Mouse (Mus musculus) left cerebral cortex, adult 2 months (tissue): ENCODE data around the gene Ctsc. TPM values are rescaled to one million over a fixed set of nuclear protein-coding genes. Genes with fewer than 3 reads are reported as not detected.

Experiments
- DNase-seq, 2 experiments: peaks; one replicate each; pipeline ENCODE4 v3.0.0; 2021 to 2022; ENCODE audit warnings: low spot score in 2 of 2, mixed read lengths in 1 of 2; ENCODE audit errors: extremely low spot score in 1 of 2
- H3K27ac ChIP-seq: fragments of 200-600 bp; 2 replicates; pipeline ENCODE4 v1.8.1; 2022
- H3K4me3 ChIP-seq: fragments of 200-600 bp; 2 replicates; pipeline ENCODE4 v1.8.1; 2022
- CTCF ChIP-seq: fragments of 200-600 bp; IDR thresholded peaks from 2 replicates; pipeline ENCODE4 v1.8.1; 2022; ENCODE audit warnings: antibody characterized with exemption, mild to moderate bottlenecking, moderate library complexity
- intact Hi-C: fragments of 180-260 bp; cut with DNase I; formaldehyde crosslinking; loops from one replicate; pipeline ENCODE4 v1.15.1; 2025
- total RNA-seq, 2 experiments: library from RNA; stranded (reverse); gene quantifications; 2 replicates each; pipeline ENCODE4 v1.2.3; 2021

The Ctsc gene
- total RNA-seq, 2 experiments from 2014 or later = 8.7 to 9.6 TPM

DNA sequence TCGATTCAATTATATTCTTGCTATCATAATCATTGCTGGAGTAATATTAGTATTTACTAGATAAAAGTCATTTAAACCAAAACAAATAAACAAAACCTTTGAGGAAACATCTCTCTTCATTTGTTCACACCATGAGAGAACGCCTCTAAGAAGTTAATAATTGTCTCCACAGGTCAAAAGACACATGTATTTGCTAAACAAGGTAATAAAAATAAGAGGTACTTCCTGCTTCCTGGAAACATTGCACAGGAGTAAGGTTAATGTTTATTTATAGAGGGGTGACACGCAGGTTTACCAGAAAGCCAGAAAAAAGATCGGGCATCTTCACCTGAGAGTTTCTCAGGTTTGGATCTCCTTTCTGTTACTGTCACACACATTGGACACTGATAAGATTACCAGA lies 16.1 kb upstream of the Ctsc start:
- Histone ChIP-seq H3K27ac (no peak overlapping the region), H3K4me3 (no peak overlapping the region)
- TF ChIP-seq CTCF = no peak
- intact Hi-C loops = no loop called here
- no peak for DNase-seq

DNA sequence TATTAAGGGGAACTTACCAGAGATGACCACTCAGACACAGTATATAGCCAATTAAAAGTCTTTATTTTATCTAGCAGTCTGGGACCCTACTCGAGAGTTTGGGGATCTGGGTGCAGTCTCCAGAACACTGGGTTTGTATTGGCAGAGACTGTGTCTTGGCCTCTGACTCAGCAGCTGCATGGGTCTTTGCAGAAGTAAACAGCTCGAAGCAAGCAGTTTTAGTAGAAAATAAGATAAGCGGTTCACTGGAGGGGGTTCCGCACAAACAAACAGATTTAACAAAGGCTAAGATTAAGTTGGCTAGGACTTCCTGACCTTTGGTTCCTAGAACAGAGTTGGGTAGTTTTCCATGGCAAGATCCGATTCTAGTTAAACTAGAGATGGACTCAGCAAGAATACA lies 13.0 kb upstream of the Ctsc start:
- Histone ChIP-seq H3K4me3 (no peak overlapping the region), H3K27ac (no peak overlapping the region)
- intact Hi-C loops = no loop called here
- DNase-seq = no peak
- TF ChIP-seq CTCF = no peak

DNA sequence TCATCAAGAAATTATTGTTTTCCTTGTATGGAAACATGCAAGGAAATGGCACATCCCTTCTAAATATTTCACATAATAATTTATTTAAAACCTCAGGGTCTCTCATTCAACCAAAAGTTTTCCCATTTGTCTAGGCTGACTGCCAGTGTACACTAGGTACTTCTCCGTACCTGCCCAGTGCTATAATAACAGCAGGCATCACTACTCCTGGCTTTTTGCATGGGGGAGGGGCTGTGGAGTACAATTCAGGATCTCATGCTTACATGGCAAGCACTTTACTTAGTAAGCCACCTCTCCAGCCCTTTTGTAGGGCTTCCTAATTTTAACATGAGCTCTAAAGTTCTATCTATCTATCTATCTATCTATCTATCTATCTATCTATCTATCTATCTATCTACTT lies 8.0 kb upstream of the Ctsc start:
- DNase-seq = no peak
- no peak overlapping the region for H3K27ac ChIP-seq
- H3K4me3 ChIP-seq = no peak overlapping the region
- no peak for TF ChIP-seq CTCF
- intact Hi-C loops = no loop called here

DNA sequence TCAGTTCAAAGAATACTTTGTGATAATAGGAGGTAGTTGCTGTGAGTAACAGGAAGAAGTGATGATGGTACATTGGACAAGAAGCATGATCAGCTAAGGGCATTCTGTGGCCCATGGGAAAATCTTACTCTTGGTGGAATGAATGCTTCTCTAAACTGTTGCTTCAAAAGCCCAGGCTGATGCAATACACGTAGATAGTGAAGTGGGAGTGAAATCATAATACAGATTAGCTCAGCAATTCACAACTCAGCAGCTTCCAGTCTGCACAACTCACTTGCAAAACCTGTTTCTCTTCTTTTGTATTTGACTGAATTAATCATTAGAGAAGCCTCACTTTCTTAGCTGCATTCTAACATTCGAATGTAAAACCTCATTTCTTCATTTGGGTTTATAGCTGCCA lies 6.4 kb upstream of the Ctsc start:
- TF ChIP-seq CTCF = no peak
- intact Hi-C loops = no loop called here
- Histone ChIP-seq H3K4me3 (no peak overlapping the region), H3K27ac (no peak overlapping the region)
- no peak for DNase-seq

DNA sequence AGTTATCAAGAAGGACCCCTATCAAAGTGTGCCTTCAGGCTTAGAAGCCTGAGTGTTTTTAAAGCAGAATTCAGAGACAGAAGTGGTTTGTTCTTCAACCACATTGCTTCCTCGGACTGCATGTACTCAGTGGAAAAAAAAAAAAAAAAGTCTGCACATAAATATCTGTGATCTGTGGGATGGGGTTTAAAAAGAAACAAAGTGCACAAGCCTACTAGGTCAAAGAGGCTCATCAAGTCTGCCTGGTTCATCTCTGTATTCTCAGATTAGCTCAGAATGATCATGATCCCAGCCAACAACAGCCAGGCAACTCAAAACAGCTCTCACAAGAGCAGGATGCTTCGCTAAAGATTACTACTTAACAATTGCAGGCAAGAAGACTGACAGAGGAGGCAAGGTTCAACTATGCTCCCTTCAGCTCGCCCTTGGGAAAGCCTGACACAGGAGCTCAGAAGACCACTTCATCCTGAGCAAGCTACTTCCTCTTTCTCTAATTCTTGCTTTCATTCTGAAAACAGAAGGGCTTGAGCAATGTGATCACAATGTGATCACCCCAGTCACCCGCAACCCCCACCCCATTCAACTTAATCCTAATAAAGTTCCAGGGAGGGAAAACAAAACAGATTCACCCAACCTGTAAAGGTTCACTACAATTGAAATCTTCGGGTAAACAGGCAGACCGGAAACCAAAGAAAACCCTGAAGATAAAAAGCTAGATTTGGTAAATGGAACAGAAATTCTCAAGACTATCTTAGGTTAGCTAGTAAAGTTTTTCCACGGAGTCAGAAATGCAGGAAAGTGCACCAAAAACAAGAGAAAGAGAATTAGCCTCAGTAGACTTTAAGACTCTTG lies 745 bp upstream of the Ctsc start:
- intact Hi-C loops = no loop called here
- no peak for DNase-seq
- H3K27ac ChIP-seq = peak overlapping the region; percentile 44
- no peak for TF ChIP-seq CTCF
- peak overlapping the region; percentile 54 for H3K4me3 ChIP-seq

DNA sequence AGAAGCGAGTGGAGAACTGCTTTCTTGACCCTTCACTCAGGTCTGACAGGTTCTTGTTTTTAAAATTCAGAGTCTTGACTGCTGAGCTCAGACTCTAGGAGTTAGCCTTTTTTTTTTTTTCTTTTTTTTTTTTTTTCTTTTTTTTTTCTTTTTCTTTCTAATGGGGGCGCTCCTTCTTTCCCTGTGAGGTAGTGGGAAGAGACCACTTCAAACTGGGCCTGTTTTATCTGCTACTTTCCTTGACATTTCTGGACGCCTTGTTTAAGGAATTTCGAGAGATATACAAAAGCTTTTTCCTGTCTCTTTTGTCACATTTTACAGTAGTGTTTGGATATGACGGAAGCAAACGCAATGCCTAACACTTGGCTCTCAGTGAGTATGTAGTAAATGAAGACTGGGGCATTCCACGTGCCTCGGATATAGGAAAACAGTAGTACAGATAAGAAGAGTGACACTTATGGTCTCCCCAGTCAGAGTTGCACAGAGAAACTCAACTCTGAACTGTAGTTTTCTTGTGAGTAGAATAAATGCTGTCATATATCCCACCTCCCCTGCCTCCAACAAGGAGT lies 827 bp downstream of the Ctsc start:
- intact Hi-C loops = loop anchor here (1.0 kb wide), 1 partner anchor 21 kb away; no protein-coding TSS in a partner anchor
- TF ChIP-seq CTCF = no peak
- Histone ChIP-seq H3K4me3 (peak overlapping the region; percentile 54), H3K27ac (no peak overlapping the region; the same call in 1 of the 2 replicates)
- DNase-seq = no peak

DNA sequence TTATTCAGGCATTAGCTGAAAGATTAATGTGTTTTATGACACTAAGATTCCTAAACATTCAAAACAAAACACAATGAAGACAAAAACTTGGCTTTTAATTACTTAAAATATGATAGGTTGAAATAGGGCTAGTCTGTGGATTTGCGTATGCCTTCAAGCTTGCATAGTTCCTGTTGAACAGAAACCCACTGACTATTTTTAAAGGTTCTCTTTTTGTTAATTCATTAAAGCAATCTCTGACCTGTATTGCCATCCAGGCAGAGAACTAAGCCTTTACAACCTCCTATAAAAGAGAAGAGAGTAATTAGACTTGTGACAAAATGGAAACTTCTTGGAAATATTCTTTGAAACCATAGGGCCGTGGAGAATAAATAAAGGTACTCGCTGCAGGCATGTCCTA lies 7.4 kb downstream of the Ctsc start:
- DNase-seq = no peak
- no peak for TF ChIP-seq CTCF
- Histone ChIP-seq H3K27ac (no peak overlapping the region), H3K4me3 (no peak overlapping the region)
- intact Hi-C loops = no loop called here

GRCm38 (mm10) chr7:88291036-88291435 lies 13.2 kb downstream of the Ctsc start:
- H3K27ac ChIP-seq = no peak overlapping the region
- no peak overlapping the region for H3K4me3 ChIP-seq
- no peak for TF ChIP-seq CTCF
- intact Hi-C loops = no loop called here
- no peak for DNase-seq

DNA sequence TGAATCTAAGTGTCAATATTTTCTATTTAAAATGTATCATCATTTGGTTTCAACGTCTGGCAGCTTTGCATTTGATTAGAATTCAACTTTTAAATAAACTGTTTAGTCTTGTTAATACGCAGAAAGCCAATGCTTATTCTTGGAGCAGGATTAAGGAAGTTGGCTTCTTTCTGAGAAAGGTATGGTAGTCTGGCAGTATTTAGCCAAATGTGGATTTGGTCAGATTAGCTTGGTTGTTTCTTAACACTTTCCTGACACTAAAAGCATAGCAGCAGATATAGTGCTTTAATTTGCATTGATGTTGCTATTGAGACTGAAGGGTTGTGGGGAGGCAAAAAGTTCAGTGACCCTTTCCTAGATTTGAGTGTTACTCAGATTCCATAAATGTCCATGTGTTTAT lies 14.2 kb downstream of the Ctsc start:
- no peak for TF ChIP-seq CTCF
- no peak for DNase-seq
- Histone ChIP-seq H3K4me3 (no peak overlapping the region), H3K27ac (no peak overlapping the region)
- intact Hi-C loops = no loop called here

- no peak for TF ChIP-seq CTCF
- Histone ChIP-seq H3K4me3 (no peak overlapping the region), H3K27ac (no peak overlapping the region)
- no peak for DNase-seq
- intact Hi-C loops = no loop called here
Measured at GRCm38 (mm10) chr7:88293907-88294306, 16.0 kb downstream of the Ctsc start.

GRCm38 (mm10) chr7:88295989-88296388 lies 18.1 kb downstream of the Ctsc start:
- DNase-seq = no peak
- Histone ChIP-seq H3K27ac (no peak overlapping the region), H3K4me3 (no peak overlapping the region)
- intact Hi-C loops = no loop called here
- no peak for TF ChIP-seq CTCF

- no peak overlapping the region for H3K4me3 ChIP-seq
- no peak for DNase-seq
- TF ChIP-seq CTCF = no peak
- no peak overlapping the region for H3K27ac ChIP-seq
- intact Hi-C loops = no loop called here
Measured at GRCm38 (mm10) chr7:88296932-88297331, 19.0 kb downstream of the Ctsc start.

DNA sequence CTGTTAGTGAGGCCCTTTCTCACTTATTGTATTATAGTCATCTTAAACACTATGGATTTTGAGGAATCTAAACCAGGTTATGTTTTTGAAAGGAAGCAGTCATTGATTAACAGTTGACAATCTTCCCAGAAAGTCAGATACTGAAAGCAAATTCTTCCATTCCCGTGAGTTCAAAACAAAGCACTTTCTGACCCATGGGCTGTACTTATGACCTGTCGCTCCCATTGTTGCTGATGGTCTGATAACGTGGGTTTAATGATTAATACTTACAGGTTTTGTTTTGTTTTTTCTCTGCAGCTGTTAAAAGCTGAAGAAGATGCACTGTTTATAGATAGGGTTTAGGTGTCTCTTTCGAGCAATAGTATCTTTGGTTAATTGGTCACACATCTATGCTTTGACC lies 27.9 kb downstream of the Ctsc start:
- intact Hi-C loops = no loop called here
- no peak for TF ChIP-seq CTCF
- Histone ChIP-seq H3K4me3 (no peak overlapping the region), H3K27ac (no peak overlapping the region)
- DNase-seq = no peak
